Mouse (Mus musculus): ENCODE results near the gene Snrpa. TPM values are rescaled to one million over a fixed set of nuclear protein-coding genes. Genes with fewer than 3 reads are reported as not detected.

Snrpa gene
- total RNA-seq, 2 experiments from 2014 or later, result 83.1 to 89.2 TPM

- no peak for DNase-seq (ENCODE audit: extremely low spot score in 1 of 2, low spot score in 1 of 2)
These were observed 28.5 kb downstream of the Snrpa start for GRCm38 (mm10) chr7:27167475-27168094.

- peak; percentile 94 to 96 for DNase-seq (ENCODE audit: extremely low spot score in 1 of 2, low spot score in 1 of 2)
These were observed 29.2 kb downstream of the Snrpa start, which contains the start of gene Egln2 for GRCm38 (mm10) chr7:27166614-27167474. TSS of gene Egln2 (minus strand) at chr7:27166802.

- peak in 1 of 2 experiments; percentile 63 for DNase-seq (ENCODE audit: extremely low spot score in 1 of 2, low spot score in 1 of 2)
These were observed 29.9 kb downstream of the Snrpa start for GRCm38 (mm10) chr7:27166229-27166613.

GRCm38 (mm10) chr7:27165696-27166095 is 30.4 kb downstream of the Snrpa start:
- no peak for DNase-seq (ENCODE audit: extremely low spot score in 1 of 2, low spot score in 1 of 2)

- DNase-seq (ENCODE audit: extremely low spot score in 1 of 2, low spot score in 1 of 2), result no peak
These were observed 30.9 kb downstream of the Snrpa start for GRCm38 (mm10) chr7:27165007-27165655.

- DNase-seq (ENCODE audit: extremely low spot score in 1 of 2, low spot score in 1 of 2), result peak in 1 of 2 experiments; percentile 17
These were observed 31.7 kb downstream of the Snrpa start for GRCm38 (mm10) chr7:27164112-27164947.

GRCm38 (mm10) chr7:27163450-27163805 is 32.6 kb downstream of the Snrpa start:
- DNase-seq (ENCODE audit: extremely low spot score in 1 of 2, low spot score in 1 of 2), result no peak

- no peak for DNase-seq (ENCODE audit: extremely low spot score in 1 of 2, low spot score in 1 of 2)
These were observed 33.2 kb downstream of the Snrpa start for GRCm38 (mm10) chr7:27162780-27163449.

- no peak for DNase-seq (ENCODE audit: extremely low spot score in 1 of 2, low spot score in 1 of 2)
These were observed 34.3 kb downstream of the Snrpa start for GRCm38 (mm10) chr7:27161744-27162143.

- DNase-seq (ENCODE audit: extremely low spot score in 1 of 2, low spot score in 1 of 2), result no peak
These were observed 35.1 kb downstream of the Snrpa start for GRCm38 (mm10) chr7:27160921-27161320.

- peak; percentile 79 to 82 for DNase-seq (ENCODE audit: extremely low spot score in 1 of 2, low spot score in 1 of 2)
These were observed 36.2 kb downstream of the Snrpa start for GRCm38 (mm10) chr7:27159882-27160281.

GRCm38 (mm10) chr7:27159256-27159655 is 36.8 kb downstream of the Snrpa start:
- no peak for DNase-seq (ENCODE audit: extremely low spot score in 1 of 2, low spot score in 1 of 2)

GRCm38 (mm10) chr7:27158171-27158570 is 37.9 kb downstream of the Snrpa start:
- no peak for DNase-seq (ENCODE audit: extremely low spot score in 1 of 2, low spot score in 1 of 2)

- DNase-seq (ENCODE audit: extremely low spot score in 1 of 2, low spot score in 1 of 2), result peak in 1 of 2 experiments; percentile 37
These were observed 40.1 kb downstream of the Snrpa start for GRCm38 (mm10) chr7:27156005-27156404.

GRCm38 (mm10) chr7:27153205-27153764 is 42.8 kb downstream of the Snrpa start, which contains the start of gene Cyp2t4:
TSS of gene Cyp2t4 (plus strand) at chr7:27153714.
- no peak for DNase-seq (ENCODE audit: extremely low spot score in 1 of 2, low spot score in 1 of 2)
